8 mouse cellular contexts compared by ENCODE assay signal in the genomic region with DNA sequence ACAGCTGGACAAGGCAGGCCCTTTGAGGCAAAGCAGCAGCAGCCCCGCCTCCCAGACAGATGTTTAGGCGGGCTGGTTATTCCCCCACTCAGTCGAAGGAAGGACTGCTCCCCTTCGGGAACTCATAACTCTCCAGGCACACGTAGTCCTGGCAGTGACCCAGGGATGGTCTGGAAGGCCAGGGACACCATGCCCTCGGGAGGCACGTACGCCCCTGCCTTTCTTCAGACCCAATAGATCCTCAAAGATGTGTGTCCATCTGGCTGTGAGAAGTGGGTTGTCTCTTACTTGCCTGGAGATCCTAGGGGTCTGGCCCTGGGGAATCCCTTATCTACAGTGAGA. TPM values are rescaled to one million over a fixed set of nuclear protein-coding genes. Genes with fewer than 3 reads are reported as not detected.
DNase-seq lines count a peak whose midpoint lies in the region; ATAC-seq and TF ChIP-seq lines count a peak whose summit lies in the region.

No protein-coding gene starts in this region.

- TF ChIP-seq CTCF in spleen, adult 2 months (IDR thresholded peaks at IDR 0.05; ENCODE audit: extremely low read depth, insufficient read depth, insufficient read length, insufficient replicate concordance) = no peak
- no peak for TF ChIP-seq CTCF in stomach, postnatal 0 days (IDR thresholded peaks at IDR 0.05; ENCODE audit: low read depth)

- TF ChIP-seq EP300 in stomach, postnatal 0 days (optimal IDR thresholded peaks at IDR 0.05) = no peak

- peaks cover 43% of the 10 kb centered on the region for H3K36me3 ChIP-seq in erythroblast, embryonic 14.5 days (ENCODE audit: control insufficient read depth)
- no peaks in the 10 kb centered on the region for H3K36me3 ChIP-seq in spleen, adult 2 months (ENCODE audit: control insufficient read depth, insufficient read depth, low read length)
- H3K36me3 ChIP-seq in liver, embryonic 11.5 days (ENCODE audit: control insufficient read depth, insufficient read depth, low read length) = peaks cover 11% of the 10 kb centered on the region; the same call in 1 of the 2 replicates
- no peaks in the 10 kb centered on the region for H3K36me3 ChIP-seq in stomach, postnatal 0 days (ENCODE audit: control insufficient read depth, insufficient read depth, low read length)

- H3K4me3 ChIP-seq in erythroblast, embryonic 14.5 days (replicated peaks) = peak overlapping the region; percentile 76
- H3K4me3 ChIP-seq in spleen, adult 2 months (ENCODE audit: extremely low read depth, insufficient read depth, insufficient read length) = peak overlapping the region; percentile 39; the same call in 1 of the 2 replicates
- peak overlapping the region; percentile 79 for H3K4me3 ChIP-seq in liver, embryonic 11.5 days (ENCODE audit: low read depth, low read length)
- peak overlapping the region; percentile 65 for H3K4me3 ChIP-seq in stomach, postnatal 0 days (ENCODE audit: low read depth, low read length)

- no peak for ATAC-seq in erythroblast, adult 5-6 weeks (replicated peaks; ENCODE audit: low FRiP score, poor library complexity, severe bottlenecking)
- peak; percentile 8; the same call in 1 of the 2 replicates for ATAC-seq in liver, embryonic 11.5 days (replicated peaks; ENCODE audit: low FRiP score)
- no peak for ATAC-seq in stomach, postnatal 0 days (ENCODE audit: low FRiP score, low TSS enrichment)
- no peak for ATAC-seq in megakaryocyte-erythroid progenitor cell, adult 5-6 weeks (replicated peaks; ENCODE audit: low FRiP score, low TSS enrichment, poor library complexity, severe bottlenecking)

- H3K27ac ChIP-seq in spleen, adult 2 months (ENCODE audit: insufficient read depth, low read length) = no peak overlapping the region
- peak overlapping the region; percentile 89 for H3K27ac ChIP-seq in liver, embryonic 11.5 days (ENCODE audit: low read depth, low read length)
- peak overlapping the region; percentile 81 for H3K27ac ChIP-seq in stomach, postnatal 0 days (replicated peaks)

- H3K4me1 ChIP-seq in erythroblast, embryonic 14.5 days (ENCODE audit: control insufficient read depth) = peaks cover 60% of the 10 kb centered on the region
- H3K4me1 ChIP-seq in spleen, adult 2 months (ENCODE audit: control insufficient read depth, insufficient read depth, insufficient read length) = peaks cover 11% of the 10 kb centered on the region; the same call in 1 of the 2 replicates
- H3K4me1 ChIP-seq in liver, embryonic 11.5 days (replicated peaks; ENCODE audit: control insufficient read depth, insufficient read depth, low read length) = peaks cover 35% of the 10 kb centered on the region
- peaks cover 15% of the 10 kb centered on the region for H3K4me1 ChIP-seq in stomach, postnatal 0 days (replicated peaks; ENCODE audit: control insufficient read depth, insufficient read depth)

- no peaks in the 10 kb centered on the region for H3K27me3 ChIP-seq in erythroblast, embryonic 14.5 days (ENCODE audit: control insufficient read depth)
- no peaks in the 10 kb centered on the region for H3K27me3 ChIP-seq in spleen, adult 2 months (ENCODE audit: control insufficient read depth, insufficient read depth, low read length)
- H3K27me3 ChIP-seq in liver, embryonic 11.5 days (replicated peaks; ENCODE audit: control insufficient read depth, insufficient read depth, low read length) = no peaks in the 10 kb centered on the region
- H3K27me3 ChIP-seq in stomach, postnatal 0 days (ENCODE audit: control insufficient read depth, insufficient read depth, low read length) = no peaks in the 10 kb centered on the region

- no peak for TF ChIP-seq POLR2A in spleen, adult 2 months (IDR thresholded peaks at IDR 0.05; ENCODE audit: low read depth, low read length)

- H3K9ac ChIP-seq in liver, embryonic 11.5 days (ENCODE audit: low read depth, low read length) = peak overlapping the region; percentile 72
- H3K9ac ChIP-seq in stomach, postnatal 0 days (ENCODE audit: low read length) = peak overlapping the region; percentile 45

- no peak for DNase-seq in spleen, adult 2 months (ENCODE audit: low read depth in 1 of 2, low spot score in 2 of 2)
- DNase-seq in spleen, adult 12 weeks (ENCODE audit: low spot score) = no peak
- no peak for DNase-seq in liver, embryonic 11.5 days (ENCODE audit: low spot score)
- DNase-seq in stomach, postnatal 0 days (ENCODE audit: low spot score) = no peak
- DNase-seq in adrenal gland, postnatal 36 days = no peak

- H3K9me3 ChIP-seq in erythroblast, embryonic 14.5 days (ENCODE audit: control insufficient read depth, low read length) = peaks cover 3% of the 10 kb centered on the region; the same call in 1 of the 2 replicates
- no peaks in the 10 kb centered on the region for H3K9me3 ChIP-seq in liver, embryonic 11.5 days (ENCODE audit: control insufficient read depth, low read length)
- no peaks in the 10 kb centered on the region for H3K9me3 ChIP-seq in stomach, postnatal 0 days (ENCODE audit: control insufficient read depth, low read length)

- 18% methylated on average over 8 of the region's 8 CpGs for WGBS in spleen, adult 2 months
- WGBS in liver, embryonic 11.5 days = 15% methylated on average over 8 of the region's 8 CpGs
- WGBS in stomach, postnatal 0 days = 10% methylated on average over 8 of the region's 8 CpGs

- peak overlapping the region; percentile 97 for H3K4me2 ChIP-seq in liver, embryonic 11.5 days
- H3K4me2 ChIP-seq in stomach, postnatal 0 days (replicated peaks; ENCODE audit: low read depth) = peak overlapping the region; percentile 98

RNA-seq across cellular contexts. Expression of a gene that starts 6.4 kb away (rescaled TPM):
- 7.3 and 10.7 TPM in 2 replicates for polyA plus RNA-seq in erythroblast, embryonic 14.5 days (2012)
- 1.7 and 6.0 TPM in 2 replicates for total RNA-seq in erythroblast, adult 5-6 weeks (2015; ENCODE audit: low replicate concordance)
- 3.9 and 12.2 TPM in 2 replicates for total RNA-seq in erythroblast, adult 5-6 weeks (2017; ENCODE audit: low replicate concordance)
- polyA plus RNA-seq in spleen, adult 2 months (2012; rRNA removed) = 13.0 and 18.4 TPM in 2 replicates
- polyA plus RNA-seq in liver, embryonic 11.5 days (2014; fragmentation: Nextera tagmentation; extraction: Ambion mirVana) = 35.1 TPM in 2 replicates
- polyA plus RNA-seq in stomach, postnatal 0 days (2015; fragmentation: Nextera tagmentation; extraction: Ambion mirVana) = 84.2 and 105 TPM in 2 replicates
- 1 to 10 TPM; 3.6 to 4.1 TPM for total RNA-seq in adrenal gland, postnatal 36 days (2021)
- 3.1 and 6.4 TPM in 2 replicates for total RNA-seq in megakaryocyte-erythroid progenitor cell, adult 5-6 weeks (2014; fragmentation: Nextera tagmentation)
- 3.4 and 4.6 TPM in 2 replicates for total RNA-seq in megakaryocyte-erythroid progenitor cell, adult 5-6 weeks (2017)

RNA-seq across cellular contexts. Expression of a gene that starts 6.5 kb away (rescaled TPM):
- 19.7 and 20.3 TPM in 2 replicates for polyA plus RNA-seq in erythroblast, embryonic 14.5 days (2012)
- 24.9 and 30.0 TPM in 2 replicates for total RNA-seq in erythroblast, adult 5-6 weeks (2015; ENCODE audit: low replicate concordance)
- total RNA-seq in erythroblast, adult 5-6 weeks (2017; ENCODE audit: low replicate concordance) = 25.5 and 32.8 TPM in 2 replicates
- 29.3 and 31.4 TPM in 2 replicates for polyA plus RNA-seq in spleen, adult 2 months (2012; rRNA removed)
- 70.9 and 81.0 TPM in 2 replicates for polyA plus RNA-seq in liver, embryonic 11.5 days (2014; fragmentation: Nextera tagmentation; extraction: Ambion mirVana)
- 19.1 and 19.9 TPM in 2 replicates for polyA plus RNA-seq in stomach, postnatal 0 days (2015; fragmentation: Nextera tagmentation; extraction: Ambion mirVana)
- total RNA-seq in adrenal gland, postnatal 36 days (2021) = 10 to 100 TPM; 70.5 to 89.3 TPM
- total RNA-seq in megakaryocyte-erythroid progenitor cell, adult 5-6 weeks (2014; fragmentation: Nextera tagmentation) = 114 and 119 TPM in 2 replicates
- 53.9 and 79.3 TPM in 2 replicates for total RNA-seq in megakaryocyte-erythroid progenitor cell, adult 5-6 weeks (2017)

RNA-seq across cellular contexts. Expression of a gene that starts 8.2 kb away (rescaled TPM):
- 0.28 and 0.51 TPM in 2 replicates for polyA plus RNA-seq in erythroblast, embryonic 14.5 days (2012)
- not detected in 2 replicates for total RNA-seq in erythroblast, adult 5-6 weeks (2015; ENCODE audit: low replicate concordance)
- total RNA-seq in erythroblast, adult 5-6 weeks (2017; ENCODE audit: low replicate concordance) = 0.17 and 1.7 TPM in 2 replicates
- polyA plus RNA-seq in spleen, adult 2 months (2012; rRNA removed) = 6.8 and 7.4 TPM in 2 replicates
- polyA plus RNA-seq in liver, embryonic 11.5 days (2014; fragmentation: Nextera tagmentation; extraction: Ambion mirVana) = 1.8 and 2.6 TPM in 2 replicates
- polyA plus RNA-seq in stomach, postnatal 0 days (2015; fragmentation: Nextera tagmentation; extraction: Ambion mirVana) = 2.7 and 3.6 TPM in 2 replicates
- total RNA-seq in adrenal gland, postnatal 36 days (2021) = under 1 TPM; 0.13 TPM
- total RNA-seq in megakaryocyte-erythroid progenitor cell, adult 5-6 weeks (2014; fragmentation: Nextera tagmentation) = not detected in 2 replicates
- total RNA-seq in megakaryocyte-erythroid progenitor cell, adult 5-6 weeks (2017) = not detected in 2 replicates

RNA-seq across cellular contexts. Expression of a gene that starts 28.1 kb away (rescaled TPM):
- 19.2 and 22.6 TPM in 2 replicates for polyA plus RNA-seq in erythroblast, embryonic 14.5 days (2012)
- total RNA-seq in erythroblast, adult 5-6 weeks (2015; ENCODE audit: low replicate concordance) = 2.1 TPM in 1 of 2 replicates, not detected in the other
- total RNA-seq in erythroblast, adult 5-6 weeks (2017; ENCODE audit: low replicate concordance) = 0.94 and 1.8 TPM in 2 replicates
- 5.2 and 5.5 TPM in 2 replicates for polyA plus RNA-seq in spleen, adult 2 months (2012; rRNA removed)
- 20.8 and 20.9 TPM in 2 replicates for polyA plus RNA-seq in liver, embryonic 11.5 days (2014; fragmentation: Nextera tagmentation; extraction: Ambion mirVana)
- 2.8 and 3.5 TPM in 2 replicates for polyA plus RNA-seq in stomach, postnatal 0 days (2015; fragmentation: Nextera tagmentation; extraction: Ambion mirVana)
- total RNA-seq in adrenal gland, postnatal 36 days (2021) = 1 to 10 TPM; 4.7 to 8.8 TPM
- 4.3 and 6.1 TPM in 2 replicates for total RNA-seq in megakaryocyte-erythroid progenitor cell, adult 5-6 weeks (2014; fragmentation: Nextera tagmentation)
- total RNA-seq in megakaryocyte-erythroid progenitor cell, adult 5-6 weeks (2017) = 0.28 and 0.88 TPM in 2 replicates

RNA-seq across cellular contexts. Expression of a gene that starts 28.3 kb away (rescaled TPM):
- 34.0 and 43.9 TPM in 2 replicates for polyA plus RNA-seq in erythroblast, embryonic 14.5 days (2012)
- total RNA-seq in erythroblast, adult 5-6 weeks (2015; ENCODE audit: low replicate concordance) = 3.8 and 24.9 TPM in 2 replicates
- total RNA-seq in erythroblast, adult 5-6 weeks (2017; ENCODE audit: low replicate concordance) = 11.4 and 20.8 TPM in 2 replicates
- 29.0 and 33.2 TPM in 2 replicates for polyA plus RNA-seq in spleen, adult 2 months (2012; rRNA removed)
- 112 and 118 TPM in 2 replicates for polyA plus RNA-seq in liver, embryonic 11.5 days (2014; fragmentation: Nextera tagmentation; extraction: Ambion mirVana)
- 118 and 125 TPM in 2 replicates for polyA plus RNA-seq in stomach, postnatal 0 days (2015; fragmentation: Nextera tagmentation; extraction: Ambion mirVana)
- 10 to 100 TPM; 89.1 to 93.9 TPM for total RNA-seq in adrenal gland, postnatal 36 days (2021)
- 73.1 and 108 TPM in 2 replicates for total RNA-seq in megakaryocyte-erythroid progenitor cell, adult 5-6 weeks (2014; fragmentation: Nextera tagmentation)
- total RNA-seq in megakaryocyte-erythroid progenitor cell, adult 5-6 weeks (2017) = 30.1 and 48.6 TPM in 2 replicates
